Mouse (Mus musculus) Patski (cell line): ENCODE results near the gene Wnt5b. TPM values are rescaled to one million over a fixed set of nuclear protein-coding genes. Genes with fewer than 3 reads are reported as not detected.

Experiments
- ATAC-seq: fragments of 100-300 bp; one replicate; pipeline ENCODE4 v1.8.0; 2021
- CTCF ChIA-PET: fragments of 350-600 bp; sonication (Branson Sonifier 250); formaldehyde crosslinking; loops from one replicate; lab custom pipeline; 2022; ENCODE audit warnings: inconsistent platforms; lab: Charles Lee
- POLR2A ChIA-PET: fragments of 350-600 bp; sonication (Branson Sonifier 250); formaldehyde crosslinking; loops from one replicate; lab custom pipeline; 2022; ENCODE audit warnings: antibody characterized with exemption, inconsistent platforms; lab: Charles Lee
- DNase-seq: peaks from one replicate; pipeline ENCODE4 v3.0.0-alpha.2; 2011; ENCODE audit warnings: low read depth, low spot score
- H3K27me3 ChIP-seq: fragments of 371-371 bp; one replicate; pipeline ENCODE4 v1.5.1; 2021
- CTCF ChIP-seq: fragments of 100-300 bp; IDR thresholded peaks from one replicate; pipeline ENCODE4 v1.5.1; 2021
- in situ Hi-C: fragments of 300-500 bp; cut with MboI; formaldehyde crosslinking; loops from 3 replicates; pipeline ENCODE4 v1.11.1; 2018; ENCODE audit warnings: low pct_unique_long_range_greater_than_20kb, mixed read lengths
- polyA plus RNA-seq: library from polyadenylated mRNA; unstranded; gene quantifications from one replicate; pipeline ENCODE4 v1.2.3, GENCODE M21; 2021

Wnt5b gene
- polyA plus RNA-seq, 1 experiment from 2014 or later = 9.8 TPM

- no peak for TF ChIP-seq CTCF
- no peak for ATAC-seq
- POLR2A ChIA-PET = interaction anchor here (1.5 kb wide), 1 partner anchor 14 kb away, joined by 3 read pairs; no protein-coding TSS in a partner anchor
- DNase-seq = no peak
- in situ Hi-C loops = no loop called here
- H3K27me3 ChIP-seq = no peaks in the 10 kb centered on the region
- CTCF ChIA-PET = no interaction called here
Observed at GRCm38 (mm10) chr6:119466161-119466560, 78.0 kb downstream of the Wnt5b start.

GRCm38 (mm10) chr6:119460391-119460790, 83.8 kb downstream of the Wnt5b start:
- ChIA-PET POLR2A (no interaction called here), CTCF (interaction anchor here (0.9 to 1.1 kb wide), 2 partner anchors 9 to 16 kb away, joined by 3 read pairs; no protein-coding TSS in a partner anchor)
- H3K27me3 ChIP-seq = no peaks in the 10 kb centered on the region
- DNase-seq = no peak
- no peak for TF ChIP-seq CTCF
- in situ Hi-C loops = no loop called here
- ATAC-seq = no peak

GRCm38 (mm10) chr6:119459041-119459440, 85.1 kb downstream of the Wnt5b start:
- ChIA-PET CTCF (no interaction called here), POLR2A (no interaction called here)
- no peak for DNase-seq
- in situ Hi-C loops = no loop called here
- no peaks in the 10 kb centered on the region for H3K27me3 ChIP-seq
- TF ChIP-seq CTCF = no peak
- no peak for ATAC-seq

- POLR2A ChIA-PET = no interaction called here
- no peak for TF ChIP-seq CTCF
- no peaks in the 10 kb centered on the region for H3K27me3 ChIP-seq
- DNase-seq (no peak), ATAC-seq (no peak)
- in situ Hi-C loops = no loop called here
- CTCF ChIA-PET = interaction anchor here (2.0 kb wide), 1 partner anchor 9 kb away, joined by 5 read pairs; no protein-coding TSS in a partner anchor
Observed at GRCm38 (mm10) chr6:119458166-119458565, 86.0 kb downstream of the Wnt5b start.

- POLR2A ChIA-PET = no interaction called here
- ATAC-seq = no peak
Observed at GRCm38 (mm10) chr6:119451981-119452499, 92.1 kb downstream of the Wnt5b start.

GRCm38 (mm10) chr6:119450965-119451943, 92.9 kb downstream of the Wnt5b start:
- CTCF ChIA-PET = interaction anchor here (0.9 to 1.3 kb wide), 3 partner anchors 8 to 13 kb away, joined by 3 read pairs; no protein-coding TSS in a partner anchor
- POLR2A ChIA-PET = no interaction called here
- H3K27me3 ChIP-seq = no peaks in the 10 kb centered on the region
- in situ Hi-C loops = no loop called here
- DNase-seq (no peak), ATAC-seq (no peak)
- no peak for TF ChIP-seq CTCF

More at GRCm38 (mm10) chr6:119451981-119452499, 92.1 kb downstream of the Wnt5b start:
- CTCF ChIA-PET = interaction anchor here (1.3 kb wide), 1 partner anchor 9 kb away, joined by 3 read pairs; no protein-coding TSS in a partner anchor
- H3K27me3 ChIP-seq = no peaks in the 10 kb centered on the region
- in situ Hi-C loops = no loop called here
- DNase-seq = no peak
- TF ChIP-seq CTCF = no peak

GRCm38 (mm10) chr6:119449060-119449499, 95.1 kb downstream of the Wnt5b start:
- ATAC-seq (no peak), DNase-seq (no peak)
- POLR2A ChIA-PET = no interaction called here
- TF ChIP-seq CTCF = no peak
- CTCF ChIA-PET = interaction anchor here (1.1 to 1.2 kb wide), 3 partner anchors 13 to 19 kb away, joined by 3 to 5 read pairs (median 4); no protein-coding TSS in a partner anchor
- H3K27me3 ChIP-seq = no peaks in the 10 kb centered on the region
- in situ Hi-C loops = no loop called here

GRCm38 (mm10) chr6:119448321-119449059, 95.7 kb downstream of the Wnt5b start:
- no peak for DNase-seq
- TF ChIP-seq CTCF = no peak
- CTCF ChIA-PET = interaction anchor here (0.9 to 1.2 kb wide), 4 partner anchors 9 to 18 kb away, joined by 3 to 5 read pairs (median 4); no protein-coding TSS in a partner anchor
- POLR2A ChIA-PET = no interaction called here
- H3K27me3 ChIP-seq = no peaks in the 10 kb centered on the region
- no peak for ATAC-seq
- in situ Hi-C loops = no loop called here

GRCm38 (mm10) chr6:119445671-119446607, 98.2 kb downstream of the Wnt5b start:
- no peak for ATAC-seq
- DNase-seq = no peak
- in situ Hi-C loops = no loop called here
- no peaks in the 10 kb centered on the region for H3K27me3 ChIP-seq
- TF ChIP-seq CTCF = no peak
- CTCF ChIA-PET = interaction anchor here (1.0 kb wide), 1 partner anchor 226 kb away, joined by 3 read pairs; no protein-coding TSS in a partner anchor
- POLR2A ChIA-PET = interaction anchor here (0.7 kb wide), 1 partner anchor 664 kb away, joined by 4 read pairs; no protein-coding TSS in a partner anchor
